Mouse (Mus musculus) CH12.LX (cell line): Measurements from ENCODE around the gene Gng12. TPM values are rescaled to one million over a fixed set of nuclear protein-coding genes. Genes with fewer than 3 reads are reported as not detected.
A peak's percentile ranks its signal among the peaks of the same experiment; 100 is the strongest.

Experiments used
- DNase-seq: peaks from one replicate; pipeline ENCODE4 v3.0.0-alpha.2; 2013; ENCODE audit errors: extremely low read depth
- H3K27ac ChIP-seq: 2 replicates; pipeline ENCODE4 v1.5.1; 2012; ENCODE audit warnings: low read depth, mild to moderate bottlenecking, control low read depth, moderate library complexity; ENCODE audit not compliant: insufficient read depth
- H3K27me3 ChIP-seq: replicated peaks from 2 replicates; pipeline ENCODE3; 2012; ENCODE audit warnings: inconsistent platforms
- H3K36me3 ChIP-seq, 2 experiments: replicated peaks in 1 of 2; 2 replicates each; pipeline versions ENCODE3 to v1.6.1; 2012; ENCODE audit warnings: inconsistent platforms in 1 of 2, low read length in 1 of 2, mild to moderate bottlenecking in 1 of 2, mixed read lengths in 1 of 2, moderate library complexity in 1 of 2; ENCODE audit not compliant: control insufficient read depth in 1 of 2, insufficient read depth in 1 of 2
- H3K4me1 ChIP-seq, 2 experiments: 2 replicates each; pipeline ENCODE4 v1.6.1; 2012; ENCODE audit warnings: inconsistent platforms in 1 of 2, moderate library complexity in 1 of 2; ENCODE audit not compliant: insufficient read depth in 2 of 2, control insufficient read depth in 1 of 2
- H3K4me2 ChIP-seq: 2 replicates; pipeline ENCODE4 v1.6.1; 2012; ENCODE audit warnings: low read depth, mild to moderate bottlenecking, control low read depth; ENCODE audit not compliant: poor library complexity, insufficient read depth, severe bottlenecking
- H3K4me3 ChIP-seq, 3 experiments: fragments of 150-350 bp in 1 of 3; sonication (generic) in 1 of 3; replicated peaks in 1 of 3; 2 replicates each; pipeline versions ENCODE3 to v1.5.1; 2011 to 2012; ENCODE audit warnings: low read depth in 2 of 3, low read length in 2 of 3, mild to moderate bottlenecking in 2 of 3, moderate library complexity in 2 of 3, control low read depth in 1 of 3, improper control_type of control experiment in 1 of 3, inconsistent platforms in 1 of 3, mixed read lengths in 1 of 3; ENCODE audit not compliant: poor library complexity in 1 of 3
- H3K79me2 ChIP-seq: replicated peaks from 2 replicates; pipeline ENCODE4 v1.6.1; 2012; ENCODE audit warnings: mild to moderate bottlenecking, moderate library complexity; ENCODE audit not compliant: control insufficient read depth, poor library complexity, insufficient read depth, severe bottlenecking; ENCODE audit errors: extremely low read depth
- H3K9ac ChIP-seq: 2 replicates; pipeline ENCODE4 v1.6.1; 2012; ENCODE audit warnings: low read depth, mild to moderate bottlenecking, control low read depth, moderate library complexity; ENCODE audit not compliant: insufficient read depth
- H3K9me3 ChIP-seq: replicated peaks from 2 replicates; pipeline ENCODE3; 2012; ENCODE audit warnings: low read length, inconsistent platforms, mixed read lengths
- BHLHE40 ChIP-seq: IDR thresholded peaks from 2 replicates; pipeline ENCODE4 v1.6.1; 2011; ENCODE audit warnings: mild to moderate bottlenecking, low read depth, low read length, improper control_type of control experiment
- E2F4 ChIP-seq: IDR thresholded peaks from 2 replicates; pipeline ENCODE4 v1.6.1; 2011; ENCODE audit warnings: low read depth, low read length, improper control_type of control experiment; ENCODE audit not compliant: insufficient replicate concordance
- ELF1 ChIP-seq: IDR thresholded peaks from 2 replicates; pipeline ENCODE4 v1.6.1; 2014; ENCODE audit warnings: low read depth, mild to moderate bottlenecking, inconsistent platforms, low read length, improper control_type of control experiment
- EP300 ChIP-seq: IDR thresholded peaks from 2 replicates; pipeline ENCODE4 v1.6.1; 2011; ENCODE audit warnings: low read length, improper control_type of control experiment
- ETS1 ChIP-seq: conservative IDR thresholded peaks from 2 replicates; pipeline ENCODE4 v1.6.1; 2012; ENCODE audit warnings: low read depth, mild to moderate bottlenecking, inconsistent platforms, low read length, improper control_type of control experiment, moderate library complexity
- HCFC1 ChIP-seq: IDR thresholded peaks from 2 replicates; pipeline ENCODE4 v1.6.1; 2012; ENCODE audit warnings: low read depth, mild to moderate bottlenecking, inconsistent platforms, low read length, improper control_type of control experiment
- IRF4 ChIP-seq: IDR thresholded peaks from 2 replicates; pipeline ENCODE4 v1.6.1; 2014; ENCODE audit warnings: low read depth, mild to moderate bottlenecking, inconsistent platforms, low read length, improper control_type of control experiment
- KAT2A ChIP-seq: IDR thresholded peaks from 2 replicates; pipeline ENCODE4 v1.6.1; 2012; ENCODE audit warnings: low read length, improper control_type of control experiment, inconsistent platforms; ENCODE audit not compliant: insufficient replicate concordance
- MAFK ChIP-seq: IDR thresholded peaks from 2 replicates; pipeline ENCODE4 v1.6.1; 2011; ENCODE audit warnings: low read length, improper control_type of control experiment; ENCODE audit not compliant: insufficient replicate concordance
- MAX ChIP-seq: IDR thresholded peaks from 2 replicates; pipeline ENCODE4 v1.6.1; 2011; ENCODE audit warnings: low read length, improper control_type of control experiment
- MAZ ChIP-seq: IDR thresholded peaks from 2 replicates; pipeline ENCODE4 v1.6.1; 2012; ENCODE audit warnings: low read depth, mild to moderate bottlenecking, inconsistent platforms, low read length, improper control_type of control experiment, moderate library complexity
- MEF2A ChIP-seq: IDR thresholded peaks from 2 replicates; pipeline ENCODE4 v1.6.1; 2014; ENCODE audit warnings: low read depth, mild to moderate bottlenecking, inconsistent platforms, low read length, improper control_type of control experiment, borderline replicate concordance
- MXI1 ChIP-seq: IDR thresholded peaks from 2 replicates; pipeline ENCODE4 v1.6.1; 2011; ENCODE audit warnings: mild to moderate bottlenecking, low read depth, low read length, improper control_type of control experiment
- MYC ChIP-seq: IDR thresholded peaks from 2 replicates; pipeline ENCODE4 v1.6.1; 2011; ENCODE audit warnings: low read depth, mild to moderate bottlenecking, improper control_type of control experiment, low read length
- NELFE ChIP-seq: IDR thresholded peaks from 2 replicates; pipeline ENCODE4 v1.6.1; 2011; ENCODE audit warnings: low read depth, low read length, improper control_type of control experiment
- POLR2A ChIP-seq: IDR thresholded peaks from 2 replicates; pipeline ENCODE4 v1.6.1; 2011; ENCODE audit warnings: low read depth, mild to moderate bottlenecking, improper control_type of control experiment, low read length
- RAD21 ChIP-seq: IDR thresholded peaks from 2 replicates; pipeline ENCODE4 v1.6.1; 2011; ENCODE audit warnings: low read depth, mild to moderate bottlenecking, low read length, improper control_type of control experiment, moderate library complexity
- RCOR1 ChIP-seq: conservative IDR thresholded peaks from 2 replicates; pipeline ENCODE4 v1.6.1; 2012; ENCODE audit warnings: low read depth, mild to moderate bottlenecking, inconsistent platforms, low read length, improper control_type of control experiment
- SIN3A ChIP-seq: IDR thresholded peaks from 2 replicates; pipeline ENCODE4 v1.6.1; 2012; ENCODE audit warnings: low read length, improper control_type of control experiment, inconsistent platforms
- TBP ChIP-seq: conservative IDR thresholded peaks from 2 replicates; pipeline ENCODE4 v1.6.1; 2011; ENCODE audit warnings: low read depth, low read length, improper control_type of control experiment
- TCF12 ChIP-seq: IDR thresholded peaks from 2 replicates; pipeline ENCODE4 v1.6.1; 2014; ENCODE audit warnings: low read depth, mild to moderate bottlenecking, inconsistent platforms, low read length, improper control_type of control experiment
- UBTF ChIP-seq: IDR thresholded peaks from 2 replicates; pipeline ENCODE4 v1.6.1; 2012; ENCODE audit warnings: low read depth, mild to moderate bottlenecking, inconsistent platforms, low read length, improper control_type of control experiment, moderate library complexity
- USF2 ChIP-seq: conservative IDR thresholded peaks from 2 replicates; pipeline ENCODE4 v1.6.1; 2011; ENCODE audit warnings: low read depth, low read length, improper control_type of control experiment
- ZKSCAN1 ChIP-seq: IDR thresholded peaks from 2 replicates; pipeline ENCODE4 v1.6.1; 2012; ENCODE audit warnings: low read depth, inconsistent platforms, low read length, improper control_type of control experiment, borderline replicate concordance
- dilution Hi-C: fragments of 300-500 bp; cut with MboI; formaldehyde crosslinking; loops from 2 replicates; pipeline ENCODE4 v1.14.3; 2020; ENCODE audit warnings: low sequenced_read_pairs; ENCODE audit not compliant: extremely low pct_unique_long_range_greater_than_20kb, extremely low pct_ligation_motif_present
- in situ Hi-C: fragments of 300-500 bp; cut with MboI; formaldehyde crosslinking; loops from 3 replicates; pipeline ENCODE4 v1.14.3; 2019; ENCODE audit warnings: low sequenced_read_pairs, low pct_ligation_motif_present, low pct_unique_long_range_greater_than_20kb, mixed read lengths
- polyA plus RNA-seq: library from polyadenylated mRNA; unstranded; fragments of >175 nt; gene quantifications from 2 replicates; pipeline ENCODE4 v1.2.1, GENCODE M21; 2012; ENCODE audit warnings: low read depth; ENCODE audit not compliant: insufficient read length
- total RNA-seq, 2 experiments: library from RNA; depleted of rRNA; stranded (reverse); fragments of 300-350 nt in 1 of 2; fragments of >200 nt in 1 of 2; gene quantifications; 2 replicates each; pipeline ENCODE4 v1.2.3; 2012 to 2014

Gng12 gene
- total and polyA plus RNA-seq, 3 experiments = 3.9 to 20.8 (median 12.2) TPM

GRCm38 (mm10) chr6:66929694-66930093 is 33.5 kb downstream of the Gng12 start:
- DNase-seq = peak; percentile 75
- no peak overlapping the region for H3K4me3 ChIP-seq
- H3K4me2 ChIP-seq = no peak overlapping the region; the same call in 1 of the 2 replicates
- no peak overlapping the region for H3K9ac ChIP-seq
- no peaks in the 10 kb centered on the region for H3K36me3 ChIP-seq
- in situ Hi-C loops (no loop called here), dilution Hi-C loops (no loop called here)
- no peaks in the 10 kb centered on the region for H3K9me3 ChIP-seq
- H3K79me2 ChIP-seq = no peaks in the 10 kb centered on the region
- no peak for TF ChIP-seq HCFC1
- TF ChIP-seq RCOR1 = 0 out of 2 replicates have a peak, but pooled peaks have one; percentile 21
- TF ChIP-seq MAX = 0 out of 2 replicates have a peak, but pooled peaks have one; percentile 17
- TF ChIP-seq EP300 = 0 out of 2 replicates have a peak, but pooled peaks have one; percentile 42
- peak; percentile 79 for TF ChIP-seq BHLHE40
- no peak for TF ChIP-seq MEF2A
- no peaks in the 10 kb centered on the region for H3K27me3 ChIP-seq
- H3K4me1 ChIP-seq = peaks cover 2 to 25% of the 10 kb centered on the region in 2 experiments; a peak in 2 of 4 replicates
- H3K27ac ChIP-seq = no peak overlapping the region

DNA sequence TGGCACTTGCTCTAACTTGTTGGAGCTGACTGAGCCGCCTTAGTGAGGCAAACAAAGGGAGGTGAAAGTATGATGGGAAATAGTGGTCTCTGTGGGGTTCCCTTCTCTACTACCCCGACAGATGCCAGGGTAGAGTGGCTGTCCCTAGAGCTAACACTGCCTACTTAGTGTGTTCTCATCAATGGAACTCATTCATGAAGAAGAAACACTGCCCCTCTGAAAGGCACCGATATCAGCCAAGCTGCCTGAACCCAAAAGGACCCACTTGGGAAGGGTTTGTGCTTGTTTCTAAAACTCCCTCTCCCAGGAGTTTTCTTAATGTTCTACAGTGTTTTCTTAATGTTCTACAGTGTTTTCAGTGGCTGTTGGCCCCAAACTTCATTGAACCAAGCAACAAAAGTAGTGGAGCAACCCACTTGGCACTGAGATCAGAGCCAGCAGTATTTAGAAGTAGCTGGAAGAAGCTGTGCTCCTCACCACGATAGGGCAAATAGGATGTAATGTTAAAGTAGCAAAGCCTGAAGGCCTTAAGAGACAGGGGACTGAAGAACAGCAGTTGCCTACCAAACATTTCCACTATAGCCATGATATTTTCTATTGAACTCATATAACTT is 36.1 kb downstream of the Gng12 start:
- H3K27ac ChIP-seq = no peak overlapping the region

DNA sequence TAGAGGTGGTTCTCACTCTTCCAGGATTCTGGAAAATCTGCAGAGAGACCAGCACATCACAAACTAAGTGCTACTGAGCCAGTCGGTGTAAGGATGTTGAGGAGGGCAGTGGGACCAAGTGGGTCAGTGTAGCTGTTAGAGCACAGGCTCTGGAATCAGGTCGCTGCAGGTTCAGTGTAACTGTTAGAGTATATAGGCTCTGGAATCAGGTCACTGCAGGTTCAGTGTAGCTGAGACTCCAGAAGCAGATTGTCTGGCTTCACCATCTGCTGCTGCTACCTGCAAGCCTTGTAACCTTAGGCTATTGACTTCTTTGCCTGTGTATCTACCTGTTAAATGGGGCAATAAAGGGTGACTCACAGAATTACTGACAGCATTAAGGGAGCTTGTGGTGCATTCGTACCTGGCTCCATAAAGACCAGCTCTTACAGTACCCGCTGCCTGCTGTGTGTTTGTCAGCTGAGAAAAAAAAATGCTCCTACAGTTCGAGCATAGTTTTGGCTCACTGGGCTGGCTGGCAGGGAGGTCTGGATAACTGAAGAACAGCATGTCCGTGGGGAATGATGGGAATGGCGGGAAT is 44.5 kb downstream of the Gng12 start:
- DNase-seq = no peak
- no peak overlapping the region for H3K4me2 ChIP-seq
- no peak overlapping the region for H3K4me3 ChIP-seq
- no peak overlapping the region for H3K27ac ChIP-seq
- no peaks in the 10 kb centered on the region for H3K27me3 ChIP-seq
- dilution Hi-C loops (no loop called here), in situ Hi-C loops (loop anchor here (10.0 kb wide), 1 partner anchor 96 kb away; no protein-coding TSS in a partner anchor)
- no peak for TF ChIP-seq EP300
- TF ChIP-seq USF2 = no peak
- TF ChIP-seq POLR2A = no peak
- no peak for TF ChIP-seq NELFE
- no peak for TF ChIP-seq UBTF
- no peak for TF ChIP-seq RAD21
- no peak for TF ChIP-seq KAT2A
- no peak for TF ChIP-seq TCF12
- TF ChIP-seq MXI1 = no peak
- TF ChIP-seq E2F4 = no peak
- TF ChIP-seq IRF4 = no peak
- TF ChIP-seq BHLHE40 = no peak
- TF ChIP-seq ELF1 = no peak
- no peak for TF ChIP-seq ETS1
- no peak for TF ChIP-seq MEF2A
- TF ChIP-seq MAFK = no peak
- H3K79me2 ChIP-seq = no peaks in the 10 kb centered on the region
- H3K9ac ChIP-seq = no peak overlapping the region
- H3K9me3 ChIP-seq = no peaks in the 10 kb centered on the region
- H3K4me1 ChIP-seq = peaks cover 3 to 42% of the 10 kb centered on the region in 2 experiments
- no peaks in the 10 kb centered on the region for H3K36me3 ChIP-seq

More for the DNA sequence above, 36.1 kb downstream of the Gng12 start:
- DNase-seq = no peak
- Histone ChIP-seq H3K36me3 (no peaks in the 10 kb centered on the region), H3K9me3 (no peaks in the 10 kb centered on the region), H3K79me2 (no peaks in the 10 kb centered on the region), H3K4me1 (peaks cover 2 to 24% of the 10 kb centered on the region in 2 experiments; a peak in 2 of 4 replicates), H3K9ac (no peak overlapping the region), H3K27me3 (no peaks in the 10 kb centered on the region), H3K4me3 (no peak overlapping the region), H3K4me2 (no peak overlapping the region)
- dilution Hi-C loops = no loop called here
- no peak for TF ChIP-seq MXI1
- TF ChIP-seq ZKSCAN1 = no peak
- TF ChIP-seq TBP = no peak
- TF ChIP-seq IRF4 = no peak
- TF ChIP-seq SIN3A = no peak
- no peak for TF ChIP-seq MAZ
- no peak for TF ChIP-seq EP300
- TF ChIP-seq MAX = no peak
- TF ChIP-seq MAFK = no peak
- TF ChIP-seq POLR2A = no peak
- TF ChIP-seq HCFC1 = no peak
- no peak for TF ChIP-seq MYC
- in situ Hi-C loops = no loop called here
